Mouse (Mus musculus) neural tube, embryonic 14.5 days (tissue): ENCODE data around the gene Panx3. TPM values are rescaled to one million over a fixed set of nuclear protein-coding genes. Genes with fewer than 3 reads are reported as not detected.

Experiments
- ATAC-seq: fragments of 200-750 bp; cut with Nextera tagmentation; 2 replicates; pipeline ENCODE4 v1.8.0; 2017; ENCODE audit warnings: low read depth, mild to moderate bottlenecking, moderate TSS enrichment, moderate library complexity
- H3K27ac ChIP-seq: fragments of 300-500 bp; sonication (generic); 2 replicates; pipeline ENCODE4 v1.5.1; 2014; ENCODE audit warnings: low read depth, mild to moderate bottlenecking, control low read depth, low read length, moderate library complexity, mixed read lengths
- H3K27me3 ChIP-seq: fragments of 300-500 bp; sonication (generic); 2 replicates; pipeline ENCODE4 v1.6.1; 2014; ENCODE audit warnings: low read length; ENCODE audit not compliant: control insufficient read depth, insufficient read depth
- H3K36me3 ChIP-seq: fragments of 300-500 bp; sonication (generic); 2 replicates; pipeline ENCODE4 v1.6.1; 2014; ENCODE audit warnings: low read length, mixed read lengths; ENCODE audit not compliant: control insufficient read depth, insufficient read depth
- H3K4me1 ChIP-seq: fragments of 300-500 bp; sonication (generic); 2 replicates; pipeline ENCODE4 v1.6.1; 2014; ENCODE audit warnings: low read length; ENCODE audit not compliant: control insufficient read depth, insufficient read depth
- H3K4me2 ChIP-seq: fragments of 300-500 bp; sonication (generic); 2 replicates; pipeline ENCODE4 v1.6.1; 2014; ENCODE audit warnings: mild to moderate bottlenecking, low read depth, low read length, control low read depth
- H3K4me3 ChIP-seq: fragments of 300-500 bp; sonication (generic); 2 replicates; pipeline ENCODE4 v1.5.1; 2014; ENCODE audit warnings: low read depth, low read length, control low read depth, mixed read lengths
- H3K9ac ChIP-seq: fragments of 300-500 bp; sonication (generic); replicated peaks from 2 replicates; pipeline ENCODE4 v1.6.1; 2014; ENCODE audit warnings: low read depth, mild to moderate bottlenecking, control low read depth, low read length, mixed read lengths
- H3K9me3 ChIP-seq: fragments of 300-500 bp; sonication (generic); 2 replicates; pipeline ENCODE4 v1.6.1; 2016; ENCODE audit warnings: low read length; ENCODE audit not compliant: control insufficient read depth
- WGBS: fragments of 180-500 bp; shearing (Covaris S2); extraction: QIAGEN DNeasy Blood & Tissue Kit; methylation state at CpG from one replicate; pipeline ENCODE4 v1.1.7; 2014; 5-methylcytosine and 5-hydroxymethylcytosine counted together
- polyA plus RNA-seq: library from polyadenylated mRNA; unstranded; fragments of >200 nt; fragmentation: Nextera tagmentation; extraction: Ambion mirVana; gene quantifications from 2 replicates; pipeline ENCODE4 v1.2.1, GENCODE M21; 2014

Gene Panx3
- polyA plus RNA-seq, 1 experiment from 2014 or later, result not detected

DNA sequence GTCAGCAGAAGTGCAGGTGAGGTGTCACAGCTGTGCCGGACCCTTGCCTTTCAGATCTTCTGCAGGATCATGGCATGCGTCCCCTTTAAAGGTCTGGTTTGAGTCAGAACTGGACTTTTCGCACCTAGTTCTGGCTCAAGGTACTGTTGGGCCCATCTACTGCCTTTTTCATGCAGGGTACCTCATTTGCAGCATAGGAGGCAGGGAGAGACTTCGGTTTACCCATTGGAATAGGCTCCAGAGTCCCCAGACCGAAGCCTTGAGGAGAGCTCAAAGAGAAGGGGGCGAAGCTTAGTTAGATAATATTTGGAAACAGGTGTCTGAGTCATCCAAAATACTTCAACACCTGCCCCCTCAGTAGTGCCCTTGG is 55.1 kb downstream of the Panx3 start:
- H3K4me3 ChIP-seq, result peak overlapping the region; percentile 54
- H3K9me3 ChIP-seq, result no peaks in the 10 kb centered on the region
- H3K9ac ChIP-seq, result peak overlapping the region; percentile 48
- no peaks in the 10 kb centered on the region for H3K36me3 ChIP-seq
- WGBS, result 26% methylated on average over 6 of the region's 6 CpGs
- peaks cover 3% of the 10 kb centered on the region; the same call in 1 of the 2 replicates for H3K4me1 ChIP-seq
- peak overlapping the region; percentile 53 for H3K4me2 ChIP-seq
- no peak for ATAC-seq
- peak overlapping the region; percentile 35; the same call in 1 of the 2 replicates for H3K27ac ChIP-seq
- no peaks in the 10 kb centered on the region for H3K27me3 ChIP-seq

DNA sequence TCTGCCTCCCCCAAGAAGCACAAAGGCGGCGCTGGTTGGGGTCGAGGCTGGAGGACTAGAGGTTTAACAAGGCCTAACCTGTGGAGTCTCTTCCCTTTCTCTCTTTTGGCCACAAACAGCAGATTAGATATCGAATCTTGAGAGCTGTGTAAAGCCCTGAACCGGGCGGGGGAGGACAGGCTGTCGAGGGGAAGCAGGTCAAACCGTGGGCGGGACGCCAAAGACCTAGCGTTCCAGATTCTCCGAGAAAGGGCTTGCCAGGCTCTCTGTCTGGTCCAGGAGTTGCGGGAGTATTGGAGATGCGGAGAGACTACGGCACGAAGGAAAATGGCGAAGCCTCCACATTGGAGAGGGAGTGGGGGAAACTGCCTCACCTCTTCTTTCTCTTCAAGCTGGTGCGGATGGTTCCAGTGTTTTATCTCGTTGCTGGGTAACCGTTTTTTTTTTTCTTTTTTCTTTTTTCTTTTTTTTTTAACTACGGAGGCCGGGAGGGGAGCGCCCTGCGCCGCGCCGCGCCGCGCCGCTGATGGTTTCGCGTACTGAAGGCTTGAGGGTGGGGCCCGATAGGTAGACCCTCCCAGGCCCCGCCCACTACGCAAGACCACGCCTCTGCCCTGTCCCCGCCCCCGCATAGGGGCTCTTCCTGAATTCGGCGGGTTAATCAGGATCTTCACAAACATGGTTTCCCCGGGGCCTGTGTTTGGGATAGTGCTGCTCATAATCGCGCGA is 55.7 kb downstream of the Panx3 start, which contains the start of gene Spa17:
Gene Spa17, minus strand, starts transcription at position 541 of the 729 bp plus-strand sequence.
- Histone ChIP-seq H3K27ac (peak within 1 kb of the TSS; percentile 70), H3K4me1 (peaks cover 3% of the 10 kb centered on the region; the same call in 1 of the 2 replicates), H3K27me3 (no peaks in the 10 kb centered on the region), H3K4me2 (peak within 1 kb of the TSS; percentile 53), H3K9ac (peak within 1 kb of the TSS; percentile 64), H3K9me3 (no peaks in the 10 kb centered on the region), H3K36me3 (no peaks in the 10 kb centered on the region), H3K4me3 (peak within 1 kb of the TSS; percentile 54)
- ATAC-seq, result peak; percentile 96
- under 1% methylated on average over 45 of the region's 45 CpGs for WGBS

Other genes with a start within 250 kb of the Panx3 start
- 13.6 and 25.1 TPM in 2 replicates for gene Robo3, start 236.0 kb downstream of the Panx3 start, polyA plus RNA-seq
- 36.2 and 39.5 TPM in 2 replicates for gene Msantd2, start 179.9 kb downstream of the Panx3 start, polyA plus RNA-seq
- gene Esam, start 141.2 kb downstream of the Panx3 start, polyA plus RNA-seq, result 24.0 and 42.5 TPM in 2 replicates
- 0.76 and 1.1 TPM in 2 replicates for gene Vsig2, start 130.0 kb downstream of the Panx3 start, polyA plus RNA-seq
- 3.5 and 6.9 TPM in 2 replicates for gene Nrgn, start 116.3 kb downstream of the Panx3 start, polyA plus RNA-seq
- gene Siae, start 113.5 kb downstream of the Panx3 start, polyA plus RNA-seq, result 12.1 and 12.4 TPM in 2 replicates
- gene Spa17, start 55.5 kb downstream of the Panx3 start, polyA plus RNA-seq, result 10.5 and 11.2 TPM in 2 replicates
- 81.4 and 94.0 TPM in 2 replicates for gene Tbrg1, start 11.9 kb downstream of the Panx3 start, polyA plus RNA-seq
- gene Olfr160, start 47.0 kb upstream of the Panx3 start, polyA plus RNA-seq, result not detected in 2 replicates
- not detected in 2 replicates for gene Olfr874, start 75.9 kb upstream of the Panx3 start, polyA plus RNA-seq
- gene Olfr875, start 102.6 kb upstream of the Panx3 start, polyA plus RNA-seq, result not detected in 2 replicates
- not detected in 2 replicates for gene Olfr876, start 133.8 kb upstream of the Panx3 start, polyA plus RNA-seq
- not detected in 2 replicates for gene Olfr877, start 185.0 kb upstream of the Panx3 start, polyA plus RNA-seq
- not detected in 2 replicates for gene Olfr145, start 227.5 kb upstream of the Panx3 start, polyA plus RNA-seq
- not detected in 2 replicates for gene Olfr878, start 248.6 kb upstream of the Panx3 start, polyA plus RNA-seq